Mouse (Mus musculus) c-Kit-positive CD71-positive TER-119-positive erythroid progenitor cells, embryonic 14.5 days (primary cell): ENCODE data around the gene Ap3s2.

ENCODE experiments used
- DNase-seq: peaks from one replicate; pipeline ENCODE4 v3.0.0-alpha.2; 2013; ENCODE audit warnings: low spot score

Gene Ap3s2

DNA sequence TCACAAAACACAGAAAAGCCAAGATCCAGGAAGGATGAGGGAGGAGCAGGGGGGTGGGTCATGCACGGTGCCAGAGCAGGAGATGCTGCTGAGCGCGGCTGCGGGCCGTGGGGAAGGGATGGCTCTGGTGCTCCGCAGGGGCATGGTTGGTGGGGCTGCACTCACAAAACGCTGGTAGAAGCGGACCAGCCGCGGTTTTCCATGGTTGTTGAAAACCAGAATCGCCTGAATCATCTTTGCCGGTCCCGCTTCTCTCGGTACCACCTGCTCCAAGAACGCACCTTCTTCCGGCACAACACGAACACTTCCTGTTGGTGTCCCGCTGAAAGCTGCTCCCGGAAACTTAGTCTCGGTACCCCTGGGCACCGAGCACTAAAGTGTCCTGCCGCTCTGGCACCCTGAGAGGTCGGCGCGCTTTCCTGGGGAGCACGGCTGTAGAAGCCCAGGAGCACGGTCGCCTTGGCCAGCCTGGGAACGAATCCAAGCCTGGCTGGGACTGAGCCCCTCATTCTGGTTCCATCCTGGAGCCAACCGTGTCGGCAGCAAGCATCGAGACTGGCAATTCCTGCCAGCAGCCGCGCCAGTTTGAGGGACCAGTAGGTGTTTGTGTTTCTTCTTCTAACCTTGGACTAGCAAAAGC is at the start of gene Ap3s2:
Gene Ap3s2, minus strand, starts transcription at position 306 of the 640 bp plus-strand sequence.
- DNase-seq, result peak; percentile 86

GRCm38 (mm10) chr7:79968326-79968725 is 47.9 kb upstream of the Ap3s2 start:
- no peak for DNase-seq

DNA sequence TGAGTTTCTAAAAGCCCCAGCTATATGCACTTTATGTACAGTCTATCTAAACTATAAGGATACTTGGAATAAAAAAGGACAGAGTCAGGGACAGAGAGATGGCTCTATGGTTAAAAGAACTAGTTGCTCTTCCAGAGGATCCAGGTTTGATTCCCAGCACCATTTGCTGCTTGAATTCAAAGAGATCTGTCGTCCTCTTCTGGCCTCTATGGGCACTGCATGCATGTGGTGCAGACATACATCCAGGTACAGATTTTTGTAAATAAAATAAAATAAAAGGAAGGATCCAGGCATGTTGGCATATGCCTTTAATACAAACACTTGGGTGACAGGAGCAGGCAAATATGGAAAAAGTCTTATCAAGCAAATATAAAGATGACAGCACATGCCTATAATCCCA is 41.2 kb upstream of the Ap3s2 start:
- DNase-seq, result no peak

GRCm38 (mm10) chr7:79956131-79956530 is 35.7 kb upstream of the Ap3s2 start:
- no peak for DNase-seq

DNA sequence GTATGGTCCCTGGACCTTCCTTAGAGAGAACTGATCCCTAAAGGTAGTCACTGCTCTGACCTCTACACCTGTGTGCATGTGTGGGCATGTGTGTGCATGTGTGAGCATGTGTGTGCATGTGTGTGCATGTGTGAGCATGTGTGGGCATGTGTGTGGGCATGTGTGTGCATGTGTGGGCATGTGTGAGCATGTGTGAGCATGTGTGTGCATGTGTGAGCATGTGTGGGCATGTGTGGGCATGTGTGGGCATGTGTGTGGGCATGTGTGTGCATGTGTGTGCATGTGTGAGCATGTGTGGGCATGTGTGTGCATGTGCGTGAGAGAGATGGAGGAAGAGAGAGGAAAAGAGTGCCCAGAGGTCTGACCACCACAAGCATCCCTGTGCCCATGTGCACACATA is 34.4 kb upstream of the Ap3s2 start:
- no peak for DNase-seq

DNA sequence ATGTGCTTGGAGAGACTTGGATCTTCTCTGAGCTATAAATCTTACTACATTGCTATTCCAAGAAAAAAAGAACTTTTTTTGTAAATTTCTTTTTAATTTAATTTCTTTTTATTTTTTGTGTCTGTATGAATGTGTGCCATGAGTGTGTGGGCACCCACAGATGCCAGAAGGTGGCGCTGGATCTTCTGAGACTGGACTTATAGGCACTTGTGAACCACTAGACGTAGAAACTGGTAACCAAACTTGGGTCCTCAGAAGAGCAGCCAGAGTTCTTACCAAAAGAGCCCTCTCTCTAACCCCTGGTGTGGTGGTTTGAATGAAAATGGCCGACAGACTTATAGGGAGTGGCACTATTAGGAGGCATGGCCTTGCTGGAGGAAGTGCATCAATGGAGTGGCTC is 30.6 kb upstream of the Ap3s2 start:
- no peak for DNase-seq

DNA sequence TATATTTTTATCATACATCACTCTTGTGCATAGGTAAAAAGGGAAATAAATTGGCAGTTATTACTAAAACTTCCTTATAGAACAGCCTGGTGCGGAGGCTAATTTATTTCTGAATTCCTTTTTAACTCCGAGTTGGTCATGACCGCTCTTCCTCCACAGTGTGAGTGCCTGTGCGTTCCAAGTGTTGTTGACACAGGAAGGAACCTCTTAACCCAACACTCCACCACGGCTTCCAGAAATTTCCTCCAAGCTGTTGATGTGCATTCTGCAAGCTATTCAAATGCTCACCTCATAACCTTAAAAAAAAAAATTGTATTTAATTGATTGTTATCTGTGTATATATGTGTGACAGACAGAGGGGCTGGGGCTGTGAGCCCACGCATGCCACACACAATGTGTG is 29.8 kb upstream of the Ap3s2 start:
- DNase-seq, result no peak

DNA sequence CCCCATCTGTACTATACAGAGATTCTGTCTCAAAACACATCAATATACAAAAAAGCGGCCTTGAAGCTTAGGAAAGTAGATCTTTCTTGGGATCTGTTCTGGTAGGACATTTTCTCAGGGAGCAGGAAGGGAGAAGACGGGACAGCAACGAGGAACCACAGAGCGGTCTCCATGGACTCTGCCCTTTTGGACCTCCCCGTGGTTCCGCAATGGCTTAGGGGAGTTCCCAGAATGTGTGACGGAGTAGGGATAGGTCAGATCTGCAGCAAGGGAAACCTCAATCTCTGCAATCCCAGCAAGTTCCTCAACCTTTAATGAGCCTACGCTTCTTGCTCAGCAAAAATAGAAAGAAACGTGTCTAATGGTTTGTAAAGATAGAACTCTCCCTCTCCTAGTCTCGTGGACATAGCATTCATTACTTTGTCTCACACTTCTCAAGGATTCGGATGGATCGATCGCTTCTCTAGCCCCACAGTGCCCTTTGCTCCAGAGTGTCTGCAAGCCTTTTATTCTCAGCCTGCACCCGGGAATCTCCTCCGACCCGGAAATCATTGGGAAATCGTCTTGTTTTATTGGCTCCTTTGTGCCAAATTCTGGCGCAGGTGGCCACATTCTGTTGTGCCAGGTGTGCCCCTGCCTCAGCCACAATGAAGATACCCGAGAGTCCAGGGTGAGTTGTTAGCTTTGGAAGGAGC is 15.2 kb upstream of the Ap3s2 start:
- DNase-seq, result no peak

GRCm38 (mm10) chr7:79934862-79935510 is 14.5 kb upstream of the Ap3s2 start, which contains the start of gene Arpin:
Gene Arpin, minus strand, starts transcription at chr7:79935359.
- DNase-seq, result no peak

DNA sequence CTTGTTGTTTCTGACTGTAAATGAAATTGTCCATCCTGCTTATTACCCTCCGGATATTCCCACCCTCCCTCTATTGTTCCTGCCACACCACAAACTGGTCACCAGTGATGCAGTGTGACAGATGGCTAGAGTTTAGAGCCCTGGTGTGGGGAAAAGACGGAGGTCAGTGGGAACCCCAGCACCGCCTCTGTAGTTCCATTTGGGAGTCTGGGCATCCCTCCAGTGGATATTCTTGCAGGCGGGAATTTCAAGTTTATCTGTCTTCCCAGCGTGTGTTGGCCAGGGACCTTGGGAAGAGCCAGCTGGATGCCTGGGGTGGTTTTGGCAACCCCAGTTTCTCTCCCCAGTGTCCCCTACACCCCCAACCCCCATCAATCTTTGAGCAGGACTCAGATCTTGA is 14.0 kb upstream of the Ap3s2 start:
- no peak for DNase-seq

DNA sequence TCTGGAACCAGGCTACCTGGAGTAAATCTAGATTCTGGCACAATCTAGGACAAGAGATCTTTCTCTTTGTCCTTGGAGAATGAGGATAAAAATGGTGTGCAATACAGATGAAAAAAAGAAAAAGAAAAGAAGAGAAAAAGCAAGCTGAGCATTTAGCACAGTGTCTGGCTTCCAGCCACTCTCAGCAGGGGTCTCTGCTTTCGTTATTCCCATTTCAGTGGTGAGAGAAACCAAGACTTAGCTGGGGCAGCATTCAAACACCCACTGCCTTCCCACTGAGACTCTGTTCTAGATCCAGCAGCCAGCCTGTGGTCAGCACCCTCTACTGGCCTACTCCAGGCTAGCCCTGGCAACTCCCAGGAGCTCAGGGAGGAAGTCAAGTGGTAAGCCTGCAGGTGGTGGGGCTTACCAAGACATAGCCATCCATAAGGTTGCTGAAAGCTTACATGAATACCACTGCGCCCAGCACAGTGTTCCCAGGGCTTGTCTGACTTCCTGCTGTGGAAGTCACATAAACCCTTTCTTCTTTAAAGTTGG is 8.1 kb upstream of the Ap3s2 start:
- no peak for DNase-seq

GRCm38 (mm10) chr7:79914556-79914955 is 5.9 kb downstream of the Ap3s2 start:
- peak; percentile 12 for DNase-seq

GRCm38 (mm10) chr7:79907356-79907755 is 13.1 kb downstream of the Ap3s2 start:
- no peak for DNase-seq

DNA sequence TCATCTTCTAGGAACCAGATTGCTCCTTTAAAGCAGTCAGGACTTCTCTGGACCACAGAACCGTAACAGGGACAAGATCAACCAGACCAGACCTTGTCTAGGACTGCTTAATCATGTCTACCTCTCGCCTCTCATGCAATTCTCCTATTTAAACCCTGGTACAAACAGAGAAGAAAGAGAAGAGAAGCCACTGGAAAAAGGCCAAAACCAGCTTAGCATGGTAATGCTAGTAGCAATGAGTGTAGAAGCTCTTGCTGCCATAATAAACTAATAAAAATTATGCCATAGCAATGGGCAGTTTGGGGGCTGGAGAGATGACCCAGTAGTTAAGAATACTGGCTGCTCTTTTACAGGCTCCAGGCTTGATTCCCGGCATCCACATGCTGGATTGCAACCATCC is 13.5 kb downstream of the Ap3s2 start:
- no peak for DNase-seq

DNA sequence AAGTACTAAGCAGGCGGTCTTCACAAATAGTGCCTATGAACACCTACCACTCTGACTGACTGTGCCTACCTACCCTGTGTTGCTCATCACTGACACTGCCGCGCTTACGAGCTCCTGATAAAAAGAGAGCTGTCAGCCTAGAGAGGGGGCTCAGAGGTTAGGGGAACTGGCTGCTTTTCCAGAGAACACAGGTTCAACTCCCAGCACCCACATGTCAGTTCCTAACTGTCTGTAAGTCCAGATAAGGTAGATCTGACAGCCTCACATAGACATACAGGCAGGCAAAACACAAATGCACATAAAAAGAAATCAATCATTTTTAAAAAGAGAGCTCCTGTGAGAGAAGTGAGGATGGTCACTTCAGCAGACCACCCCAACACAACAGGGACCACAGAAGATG is 15.3 kb downstream of the Ap3s2 start:
- no peak for DNase-seq

DNA sequence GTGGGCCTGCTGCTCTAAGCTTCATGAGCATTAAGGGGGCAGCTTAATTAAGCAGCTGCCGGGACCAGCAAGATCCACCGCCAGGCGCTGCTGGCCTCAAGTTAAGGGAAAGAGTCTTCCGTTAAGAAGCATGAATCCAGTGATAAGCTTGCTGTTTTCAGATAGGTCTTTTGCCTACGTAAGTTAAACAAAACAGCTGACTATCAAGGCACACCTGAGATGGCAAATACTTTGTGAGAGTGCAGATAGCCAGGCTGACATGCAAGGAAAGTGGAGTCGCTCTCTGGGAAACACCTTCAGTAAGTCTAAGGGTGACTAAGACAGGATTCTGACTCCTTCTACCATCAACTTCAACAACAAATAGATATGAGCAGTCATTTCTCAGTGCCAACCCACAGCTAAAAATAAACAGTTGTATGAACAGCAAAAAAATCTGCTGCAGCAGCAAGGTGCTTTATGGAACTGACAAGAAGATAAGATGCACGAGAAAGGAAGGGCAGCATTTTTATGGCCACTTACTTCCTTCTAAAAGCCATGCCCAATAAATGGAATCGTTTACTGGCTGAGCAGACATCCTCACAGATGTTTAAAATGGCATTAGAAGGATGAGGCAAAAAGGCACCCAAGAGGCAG is 17.2 kb downstream of the Ap3s2 start:
- peak; percentile 8 for DNase-seq

DNA sequence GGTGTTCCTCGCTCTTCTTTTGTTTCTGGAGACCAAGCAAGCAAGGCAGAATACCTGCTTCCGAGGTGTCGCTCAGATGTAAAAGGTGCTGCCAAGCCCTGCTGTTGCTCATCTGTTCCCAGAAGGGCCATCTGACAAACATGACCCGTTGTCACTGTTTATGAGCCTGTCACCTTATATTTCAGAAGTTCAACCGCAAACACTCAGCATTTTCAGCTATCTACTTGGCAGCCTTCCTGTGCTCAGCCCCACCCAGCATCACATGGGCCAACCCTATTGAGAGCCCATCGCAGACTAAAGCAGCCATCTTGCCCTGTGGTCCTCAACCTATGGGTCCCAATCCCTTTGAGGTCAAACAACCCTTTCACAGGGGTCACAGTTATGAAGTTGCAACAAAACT is 19.7 kb downstream of the Ap3s2 start:
- no peak for DNase-seq

DNA sequence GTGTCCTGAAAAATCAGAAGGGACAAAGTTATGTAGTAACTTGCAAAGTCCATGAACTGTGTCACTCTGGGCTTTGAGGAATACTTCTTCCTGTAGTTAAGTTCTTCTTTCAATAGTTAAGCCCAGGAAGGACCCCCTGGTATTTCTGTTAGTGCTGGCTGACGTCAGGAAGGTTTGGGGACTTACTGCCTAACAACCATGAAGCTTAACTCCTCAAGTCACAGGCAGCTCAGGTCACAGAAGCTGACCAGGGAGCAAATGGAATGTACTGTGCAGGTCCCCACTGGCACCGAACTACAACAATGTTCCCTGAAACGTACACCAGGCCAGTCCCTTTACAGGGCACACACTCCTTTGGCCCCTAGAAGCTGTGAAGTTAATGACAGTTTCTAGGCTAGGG is 25.2 kb downstream of the Ap3s2 start:
- DNase-seq, result no peak

DNA sequence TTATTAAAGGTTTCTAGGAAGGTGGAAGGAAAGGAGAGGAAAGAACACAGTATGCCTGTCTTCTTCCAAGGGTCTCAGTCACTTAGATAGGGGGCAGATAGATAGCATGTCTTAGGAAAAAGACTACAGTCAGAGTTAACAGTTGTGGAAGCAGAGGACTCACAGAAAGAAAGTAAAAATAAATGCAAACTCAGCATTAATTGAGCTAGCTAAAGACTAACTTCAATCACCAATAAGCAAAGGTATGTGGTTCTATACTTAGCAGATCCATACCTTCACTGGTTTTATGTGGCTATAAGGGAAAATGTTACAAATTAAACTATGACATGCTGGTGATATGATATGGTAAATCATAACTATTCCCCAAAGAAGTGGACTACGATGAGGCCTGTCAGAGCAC is 25.7 kb downstream of the Ap3s2 start:
- DNase-seq, result no peak

GRCm38 (mm10) chr7:79892576-79893428 is 27.6 kb downstream of the Ap3s2 start:
- DNase-seq, result no peak

- no peak for DNase-seq
Measured at GRCm38 (mm10) chr7:79890436-79891221, 29.8 kb downstream of the Ap3s2 start.
